Mouse (Mus musculus) midbrain, embryonic 10.5 days (tissue): Measurements from ENCODE around the gene Cbx5. TPM values are rescaled to one million over a fixed set of nuclear protein-coding genes. Genes with fewer than 3 reads are reported as not detected.
"Not testable (repeated sequence)": the region's sequence is repeated elsewhere in the genome, so short reads cannot be mapped to it uniquely, and the experiment has no call there.

Experiments used
- DNase-seq: peaks from one replicate; pipeline ENCODE4 v3.0.0-alpha.2; 2017; ENCODE audit warnings: low spot score
- H3K27ac ChIP-seq: fragments of 300-500 bp; sonication (generic); replicated peaks from 2 replicates; pipeline ENCODE4 v1.5.1; 2016; ENCODE audit warnings: mild to moderate bottlenecking
- H3K27me3 ChIP-seq: fragments of 300-500 bp; sonication (generic); 2 replicates; pipeline ENCODE4 v1.6.1; 2016; ENCODE audit warnings: low read depth, mild to moderate bottlenecking; ENCODE audit not compliant: poor library complexity, severe bottlenecking
- H3K36me3 ChIP-seq: fragments of 300-500 bp; sonication (generic); 2 replicates; pipeline ENCODE4 v1.6.1; 2016; ENCODE audit warnings: mild to moderate bottlenecking, moderate library complexity
- H3K4me1 ChIP-seq: fragments of 300-500 bp; sonication (generic); 2 replicates; pipeline ENCODE4 v1.6.1; 2016
- H3K4me3 ChIP-seq: fragments of 300-500 bp; sonication (generic); 2 replicates; pipeline ENCODE4 v1.5.1; 2016; ENCODE audit warnings: mild to moderate bottlenecking, moderate library complexity
- H3K9me3 ChIP-seq: fragments of 300-500 bp; sonication (generic); replicated peaks from 2 replicates; pipeline ENCODE4 v1.6.1; 2016; ENCODE audit warnings: mild to moderate bottlenecking
- WGBS: fragments of 180-500 bp; shearing (Covaris S2); methylation state at CpG from one replicate; pipeline ENCODE4 v1.1.7; 2016; 5-methylcytosine and 5-hydroxymethylcytosine counted together
- polyA plus RNA-seq: library from polyadenylated mRNA; unstranded; fragments of >200 nt; fragmentation: Nextera tagmentation; extraction: Ambion mirVana; gene quantifications from 2 replicates; pipeline ENCODE4 v1.2.1, GENCODE M21; 2016

Gene Cbx5
- polyA plus RNA-seq, 1 experiment from 2014 or later: 194 TPM

DNA sequence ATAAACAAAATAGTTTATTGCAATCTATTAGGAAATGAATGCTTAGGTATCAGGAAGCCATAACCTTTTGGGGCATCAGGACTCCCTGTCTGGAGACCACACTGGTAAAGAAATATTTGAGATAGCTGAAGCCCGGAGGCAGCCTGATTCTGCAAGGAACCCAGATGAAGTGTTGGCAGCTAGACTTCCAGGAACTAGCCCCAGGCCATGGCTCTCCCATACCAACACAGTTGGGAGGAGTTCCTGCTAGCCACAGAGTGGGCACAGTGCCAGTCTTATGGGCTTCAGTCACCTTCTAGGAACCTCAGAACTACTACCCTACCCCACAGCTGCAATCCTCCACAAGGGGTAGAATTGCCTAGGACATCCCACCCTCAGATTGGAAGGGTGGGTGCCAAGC, 20.4 kb upstream of the Cbx5 start:
- no peak overlapping the region for H3K27ac ChIP-seq
- no peaks in the 10 kb centered on the region for H3K9me3 ChIP-seq
- peaks cover 17% of the 10 kb centered on the region for H3K4me1 ChIP-seq
- DNase-seq: no peak
- H3K27me3 ChIP-seq: peaks cover 12% of the 10 kb centered on the region
- H3K36me3 ChIP-seq: no peaks in the 10 kb centered on the region
- no peak overlapping the region for H3K4me3 ChIP-seq
- 75% methylated on average over 1 of the region's 1 CpGs for WGBS

DNA sequence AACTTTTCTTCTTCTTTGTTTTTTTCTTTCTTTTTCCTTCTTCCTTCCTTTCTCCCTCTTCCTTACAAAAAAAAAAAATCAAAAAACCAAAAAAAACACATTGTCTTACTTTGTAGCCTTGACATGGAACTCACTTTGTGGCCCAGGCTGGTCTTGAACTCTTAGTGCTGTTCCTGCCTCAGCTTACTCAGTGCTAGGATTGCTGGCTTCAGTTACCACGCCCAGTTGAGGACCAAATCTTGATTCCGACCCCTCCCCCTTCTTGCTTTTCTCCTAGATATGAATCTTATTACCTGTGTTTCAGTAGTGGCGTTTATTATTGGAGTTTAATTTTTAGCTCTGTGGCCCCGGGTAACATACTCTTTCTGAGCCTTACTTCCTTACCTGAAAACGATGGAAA, 19.5 kb upstream of the Cbx5 start:
- Histone ChIP-seq H3K9me3 (no peaks in the 10 kb centered on the region), H3K4me1 (peaks cover 25% of the 10 kb centered on the region), H3K27me3 (peaks cover 20% of the 10 kb centered on the region), H3K36me3 (no peaks in the 10 kb centered on the region), H3K4me3 (no peak overlapping the region), H3K27ac (no peak overlapping the region)
- WGBS: 86% methylated on average over 5 of the region's 5 CpGs
- DNase-seq: no peak

DNA sequence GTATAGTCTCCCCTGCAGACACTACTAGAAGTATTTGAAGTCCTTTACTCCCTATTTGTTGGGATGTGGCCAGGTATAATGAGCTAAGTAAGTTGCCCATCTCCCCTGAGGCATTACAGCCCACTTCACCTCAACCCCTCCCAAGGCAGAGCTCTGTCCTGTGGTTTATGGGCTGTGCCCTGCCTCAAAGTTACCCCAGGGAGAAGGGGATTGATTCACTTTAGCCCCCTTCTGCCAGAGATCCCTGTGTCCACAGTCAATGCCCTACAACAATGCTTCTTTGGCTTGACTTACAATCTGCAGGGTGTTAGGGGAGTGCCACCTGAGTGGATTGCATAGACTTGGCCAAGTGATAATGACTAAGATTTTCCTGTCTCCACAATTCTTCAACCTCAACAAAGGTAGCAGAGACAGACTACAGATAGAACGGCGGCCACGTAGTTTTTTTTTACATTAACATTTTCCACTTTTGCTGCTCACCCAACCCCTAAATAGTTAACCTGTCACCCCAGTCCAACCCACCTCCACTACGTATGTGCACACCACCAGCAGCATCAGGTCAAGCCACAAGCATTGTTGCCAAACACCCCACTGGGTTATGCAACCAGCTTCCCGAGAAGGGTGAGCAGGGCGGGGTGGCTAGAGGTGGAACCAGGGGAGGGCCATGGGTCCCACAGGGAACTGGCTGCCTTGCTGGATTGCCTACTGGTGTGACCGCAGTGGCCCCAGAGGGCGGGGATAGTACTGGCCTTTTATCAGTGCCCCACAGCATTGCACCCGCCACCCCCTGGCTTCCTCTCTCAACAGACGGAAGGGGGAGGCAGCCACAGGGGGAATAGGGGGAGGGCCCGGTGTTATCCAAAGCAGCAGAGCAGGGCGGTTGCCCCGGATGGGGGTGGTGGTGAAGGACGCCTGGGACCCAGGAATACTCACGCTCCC, 18.4 kb upstream of the Cbx5 start, which contains the start of gene Nfe2:
Nfe2 (minus strand) TSS at position 614 of the 939 bp plus-strand sequence.
- H3K4me3 ChIP-seq: peak within 1 kb of the TSS; percentile 34
- H3K4me1 ChIP-seq: peaks cover 25% of the 10 kb centered on the region
- H3K9me3 ChIP-seq: no peaks in the 10 kb centered on the region
- peak within 1 kb of the TSS; percentile 55; the same call in 1 of the 2 replicates for H3K27ac ChIP-seq
- DNase-seq: peak; percentile 39
- peaks cover 25% of the 10 kb centered on the region for H3K27me3 ChIP-seq
- 12% methylated on average over 15 of the region's 15 CpGs for WGBS
- H3K36me3 ChIP-seq: no peaks in the 10 kb centered on the region

- Histone ChIP-seq H3K27me3 (peaks cover 25% of the 10 kb centered on the region), H3K9me3 (no peaks in the 10 kb centered on the region), H3K36me3 (no peaks in the 10 kb centered on the region), H3K27ac (no peak overlapping the region), H3K4me1 (peaks cover 25% of the 10 kb centered on the region), H3K4me3 (no peak overlapping the region)
- DNase-seq: no peak
- 89% methylated on average over 6 of the region's 6 CpGs for WGBS
These were observed 16.8 kb upstream of the Cbx5 start for GRCm38 (mm10) chr15:103256210-103256986.

DNA sequence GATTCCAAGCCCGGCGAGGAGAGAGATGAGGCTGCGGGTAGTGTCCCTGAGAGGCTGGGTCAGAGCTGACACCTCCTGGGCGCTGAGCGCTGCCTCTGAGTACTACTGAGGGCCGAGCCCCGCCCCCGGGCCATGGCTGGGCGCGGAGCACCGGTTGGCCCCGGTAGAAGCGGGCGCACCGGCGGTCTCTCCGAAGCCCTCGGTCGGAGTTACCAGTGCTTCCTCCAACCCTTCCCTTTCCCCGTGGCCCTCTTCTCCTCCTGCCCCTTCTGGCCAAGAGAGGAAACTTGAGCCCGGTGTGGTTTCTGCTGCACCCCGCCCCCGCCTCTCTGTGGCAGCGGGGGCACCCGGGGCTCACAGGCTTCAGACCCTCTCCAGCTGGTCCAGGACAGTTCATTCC, 15.6 kb upstream of the Cbx5 start:
- 2% methylated on average over 25 of the region's 25 CpGs for WGBS
- Histone ChIP-seq H3K27ac (peak overlapping the region; percentile 81), H3K36me3 (no peaks in the 10 kb centered on the region), H3K4me1 (peaks cover 28% of the 10 kb centered on the region), H3K27me3 (peaks cover 25% of the 10 kb centered on the region), H3K4me3 (peak overlapping the region; percentile 56), H3K9me3 (no peaks in the 10 kb centered on the region)
- peak; percentile 50 for DNase-seq

- Histone ChIP-seq H3K4me3 (no peak overlapping the region), H3K4me1 (peaks cover 24% of the 10 kb centered on the region), H3K36me3 (peaks cover 10% of the 10 kb centered on the region), H3K27me3 (peaks cover 23% of the 10 kb centered on the region), H3K27ac (no peak overlapping the region), H3K9me3 (no peaks in the 10 kb centered on the region)
- no peak for DNase-seq
- WGBS: 95% methylated on average over 1 of the region's 1 CpGs
These were observed 13.7 kb upstream of the Cbx5 start for GRCm38 (mm10) chr15:103253352-103253751.

- Histone ChIP-seq H3K4me1 (peaks cover 17% of the 10 kb centered on the region), H3K9me3 (no peaks in the 10 kb centered on the region)
- 89% methylated on average over 3 of the region's 3 CpGs for WGBS
These were observed 13.0 kb upstream of the Cbx5 start for GRCm38 (mm10) chr15:103252660-103253059.

GRCm38 (mm10) chr15:103251595-103251994, 12.0 kb upstream of the Cbx5 start:
- DNase-seq: no peak
- Histone ChIP-seq H3K9me3 (no peaks in the 10 kb centered on the region), H3K4me1 (peaks cover 17% of the 10 kb centered on the region), H3K4me3 (no peak overlapping the region), H3K36me3 (peaks cover 28% of the 10 kb centered on the region), H3K27me3 (peaks cover 19% of the 10 kb centered on the region), H3K27ac (no peak overlapping the region)
- WGBS: 86% methylated on average over 1 of the region's 1 CpGs

More at GRCm38 (mm10) chr15:103252660-103253059, 13.0 kb upstream of the Cbx5 start:
- H3K27ac ChIP-seq: no peak overlapping the region
- peaks cover 17% of the 10 kb centered on the region for H3K36me3 ChIP-seq
- no peak for DNase-seq
- peaks cover 19% of the 10 kb centered on the region for H3K27me3 ChIP-seq
- no peak overlapping the region for H3K4me3 ChIP-seq

GRCm38 (mm10) chr15:103250195-103250740, 10.7 kb upstream of the Cbx5 start:
- Histone ChIP-seq H3K4me1 (peaks cover 19% of the 10 kb centered on the region), H3K9me3 (no peaks in the 10 kb centered on the region), H3K4me3 (no peak overlapping the region), H3K27me3 (peaks cover 15% of the 10 kb centered on the region), H3K27ac (peak overlapping the region; percentile 1; the same call in 1 of the 2 replicates), H3K36me3 (peaks cover 41% of the 10 kb centered on the region)
- WGBS: 34% methylated on average over 2 of the region's 2 CpGs
- peak; percentile 77 for DNase-seq

DNA sequence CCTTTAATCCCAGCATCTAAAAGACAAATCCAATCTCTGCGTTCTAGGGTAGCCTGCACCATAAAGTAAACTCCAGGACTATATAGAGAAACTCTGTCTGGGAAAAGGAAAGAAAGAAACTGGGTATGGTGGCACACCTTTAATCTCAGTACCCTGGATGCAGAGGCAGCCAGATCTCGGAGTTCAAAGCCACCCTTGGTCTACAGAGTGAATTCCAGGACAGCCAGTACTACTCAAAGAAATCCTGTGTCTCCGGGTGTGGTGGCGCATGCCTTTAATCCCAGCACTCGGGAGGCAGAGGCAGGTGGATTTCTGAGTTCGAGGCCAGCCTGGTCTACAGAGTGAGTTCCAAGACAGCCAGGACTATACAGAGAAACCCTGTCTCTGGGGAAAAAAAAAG, 9.9 kb upstream of the Cbx5 start:
- H3K4me1 ChIP-seq: peaks cover 15% of the 10 kb centered on the region
- not testable (repeated sequence) for DNase-seq, H3K27ac ChIP-seq, H3K9me3 ChIP-seq, H3K27me3 ChIP-seq, H3K4me3 ChIP-seq
- 88% methylated on average over 6 of the region's 6 CpGs for WGBS
- H3K36me3 ChIP-seq: peaks cover 47% of the 10 kb centered on the region

GRCm38 (mm10) chr15:103248401-103249313, 9.0 kb upstream of the Cbx5 start:
- no peak overlapping the region for H3K4me3 ChIP-seq
- H3K9me3 ChIP-seq: no peaks in the 10 kb centered on the region
- H3K27ac ChIP-seq: no peak overlapping the region; the same call in 1 of the 2 replicates
- 88% methylated on average over 28 of the region's 28 CpGs for WGBS
- DNase-seq: peak; percentile 28
- H3K27me3 ChIP-seq: peaks cover under 1% of the 10 kb centered on the region; the same call in 1 of the 2 replicates
- peaks cover 17% of the 10 kb centered on the region for H3K4me1 ChIP-seq
- H3K36me3 ChIP-seq: peaks cover 52% of the 10 kb centered on the region
